Mouse (Mus musculus): Measurements from ENCODE around the gene Mrps17. TPM values are rescaled to one million over a fixed set of nuclear protein-coding genes. Genes with fewer than 3 reads are reported as not detected.

Gene Mrps17
- 129 and 133 TPM in 2 replicates for polyA plus RNA-seq (2012; rRNA removed)

GRCm38 (mm10) chr5:129715326-129715861 is at the start of gene Mrps17:
Mrps17 (plus strand) TSS chr5:129715497.

DNA sequence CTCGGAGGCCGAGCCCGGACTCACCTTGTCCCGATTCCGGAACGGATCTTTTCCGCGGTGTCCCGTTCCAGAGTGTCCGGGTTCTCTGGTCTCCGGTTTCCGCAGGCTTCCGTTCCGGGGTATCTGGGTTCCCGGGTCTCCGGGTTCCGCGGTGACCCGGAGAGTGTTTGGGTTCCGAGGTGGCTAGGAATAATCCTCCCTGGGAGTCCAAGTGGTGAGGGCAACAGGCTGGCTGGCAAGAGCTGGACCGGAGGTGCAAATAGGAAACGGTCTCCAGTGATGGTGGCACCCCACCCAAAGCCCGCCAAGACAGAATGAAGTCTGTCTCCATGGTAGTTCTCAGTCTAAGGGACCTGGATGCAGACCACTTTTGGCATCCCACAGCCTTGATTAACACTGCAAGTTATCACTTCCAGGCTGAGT is 45.2 kb upstream of the Mrps17 start, which contains the start of gene Zfp11:
Gene Zfp11, minus strand, starts transcription at position 64 of the 423 bp plus-strand sequence.

DNA sequence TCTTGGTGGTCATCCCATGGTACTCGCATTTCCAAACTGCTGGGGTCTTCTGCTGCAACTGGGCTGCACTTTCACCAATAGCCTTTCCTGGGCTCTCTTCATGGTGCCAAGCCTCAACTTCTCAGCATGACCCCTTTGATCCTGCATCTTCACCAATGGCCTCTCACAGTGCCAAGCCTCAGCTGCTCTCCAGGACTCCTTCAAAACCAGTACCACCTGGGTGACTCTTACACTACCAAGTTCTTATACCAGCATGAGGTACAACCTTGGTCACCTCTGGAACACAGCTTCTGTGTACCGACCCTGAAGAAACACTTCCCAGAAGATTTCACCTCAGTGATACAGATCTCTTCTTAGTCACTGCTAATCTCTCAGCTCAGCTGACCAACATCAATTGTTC is 6.9 kb upstream of the Mrps17 start, which contains the start of gene Sept14:
Gene Sept14, minus strand, starts transcription at position 101 of the 400 bp plus-strand sequence.

DNA sequence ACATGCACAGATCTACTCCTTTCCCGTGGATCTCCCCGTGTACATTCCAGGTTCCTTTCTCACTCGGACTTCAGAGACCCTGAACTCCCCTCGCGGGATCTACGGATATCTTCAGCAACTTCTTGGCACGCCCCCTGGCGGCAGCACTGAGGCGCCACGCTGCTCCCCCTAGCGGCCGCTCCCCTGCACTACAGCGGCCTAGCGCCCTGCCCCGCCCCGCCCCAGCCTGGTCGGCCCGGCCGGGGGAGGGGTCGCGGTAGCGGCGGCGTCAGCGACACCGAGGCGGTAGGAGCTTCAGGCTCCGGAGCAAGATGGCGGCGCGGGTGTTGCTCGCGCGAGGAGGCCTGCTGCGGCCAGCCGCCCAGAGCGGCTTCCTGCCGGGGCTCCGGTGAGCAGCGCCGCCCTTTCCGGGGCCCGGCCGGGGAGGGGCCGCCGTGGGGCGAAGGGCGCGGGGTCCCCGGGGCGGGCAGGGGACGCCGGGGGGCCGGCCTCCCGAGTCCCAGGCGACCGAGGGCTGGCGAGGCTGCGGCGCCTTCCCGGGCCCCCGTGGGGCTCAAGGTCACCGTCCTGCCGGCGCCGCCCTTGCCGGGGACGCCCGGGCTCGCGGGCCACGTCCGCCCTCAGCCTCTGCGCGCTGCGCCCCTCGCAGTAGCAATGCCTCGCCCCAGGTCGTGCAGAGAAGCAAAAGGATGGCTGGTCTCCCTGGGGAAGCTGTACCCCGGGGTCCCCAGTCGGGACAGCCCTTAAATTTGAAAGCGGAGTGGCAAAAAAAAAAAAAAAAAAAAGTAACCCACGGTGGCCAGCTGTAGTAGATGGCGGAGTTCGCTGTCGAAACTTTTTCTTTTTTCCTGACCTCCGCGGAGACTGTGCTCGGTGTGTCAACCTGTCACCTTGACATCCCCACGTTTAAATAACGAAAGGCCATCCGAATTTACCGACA is 9.8 kb downstream of the Mrps17 start, which contains the start of gene Nipsnap2:
Gene Nipsnap2, plus strand, starts transcription at position 230 of the 940 bp plus-strand sequence.

Other genes with a start within 250 kb of the Mrps17 start
- 252 and 266 TPM in 2 replicates for gene Sfswap, start 214.3 kb upstream of the Mrps17 start, polyA plus RNA-seq (2012; rRNA removed)
- gene Mmp17, start 131.3 kb upstream of the Mrps17 start, polyA plus RNA-seq (2012; rRNA removed) = 26.0 and 32.3 TPM in 2 replicates
- 6.6 and 6.9 TPM in 2 replicates for gene Zfp11, start 45.4 kb upstream of the Mrps17 start, polyA plus RNA-seq (2012; rRNA removed)
- gene Sept14, start 7.0 kb upstream of the Mrps17 start, polyA plus RNA-seq (2012; rRNA removed) = not detected in 2 replicates
- 75.2 and 76.2 TPM in 2 replicates for gene Nipsnap2, start 9.6 kb downstream of the Mrps17 start, polyA plus RNA-seq (2012; rRNA removed)
- gene Psph, start 72.0 kb downstream of the Mrps17 start, polyA plus RNA-seq (2012; rRNA removed) = 17.1 and 21.9 TPM in 2 replicates
- gene Sumf2, start 131.5 kb downstream of the Mrps17 start, polyA plus RNA-seq (2012; rRNA removed) = 19.7 and 24.7 TPM in 2 replicates
- gene Chchd2, start 172.0 kb downstream of the Mrps17 start, polyA plus RNA-seq (2012; rRNA removed) = 731 and 832 TPM in 2 replicates
- 14.1 and 14.9 TPM in 2 replicates for gene Zbed5, start 180.2 kb downstream of the Mrps17 start, polyA plus RNA-seq (2012; rRNA removed)
- gene Phkg1, start 183.1 kb downstream of the Mrps17 start, polyA plus RNA-seq (2012; rRNA removed) = 0.84 and 1.8 TPM in 2 replicates
- gene Nupr1l, start 193.0 kb downstream of the Mrps17 start, polyA plus RNA-seq (2012; rRNA removed) = 4.0 and 4.9 TPM in 2 replicates
- gene Vkorc1l1, start 226.5 kb downstream of the Mrps17 start, polyA plus RNA-seq (2012; rRNA removed) = 39.5 and 39.9 TPM in 2 replicates

Measured in central nervous system, embryonic 18 days (tissue).